Mouse (Mus musculus) thymus, adult 2 months (tissue): Measurements from ENCODE around the gene Zfp775.

Experiments
- CTCF ChIP-seq: fragments of 200-500 bp; IDR thresholded peaks from 2 replicates; pipeline ENCODE4 v1.5.1; 2012; ENCODE audit warnings: mild to moderate bottlenecking, control low read depth, low read length, moderate library complexity, borderline replicate concordance; ENCODE audit not compliant: control insufficient read depth, poor library complexity, insufficient read depth; ENCODE audit errors: extremely low read depth
- POLR2A ChIP-seq: fragments of 200-500 bp; IDR thresholded peaks from 2 replicates; pipeline ENCODE4 v1.6.1; 2012; ENCODE audit warnings: mild to moderate bottlenecking, low read length, control low read depth, moderate library complexity; ENCODE audit not compliant: control insufficient read depth, poor library complexity, insufficient read depth; ENCODE audit errors: extremely low read depth

- no peak for TF ChIP-seq POLR2A
- TF ChIP-seq CTCF = no peak
These were observed 7.6 kb downstream of the Zfp775 start for GRCm38 (mm10) chr6:48609512-48609911.
